Mouse (Mus musculus) liver, embryonic 16.5 days (tissue): Measurements from ENCODE around the gene C2cd5. TPM values are rescaled to one million over a fixed set of nuclear protein-coding genes. Genes with fewer than 3 reads are reported as not detected.

Experiments used
- ATAC-seq: fragments of 200-750 bp; cut with Nextera tagmentation; 2 replicates; pipeline ENCODE4 v1.8.0; 2017; ENCODE audit warnings: low read depth, mild to moderate bottlenecking, moderate number of reproducible peaks, moderate library complexity
- H3K27ac ChIP-seq: fragments of 300-500 bp; sonication (generic); 2 replicates; pipeline ENCODE4 v1.5.1; 2014; ENCODE audit warnings: mild to moderate bottlenecking, low read length
- H3K27me3 ChIP-seq: fragments of 300-500 bp; sonication (generic); 2 replicates; pipeline ENCODE4 v1.6.1; 2014; ENCODE audit warnings: low read depth, low read length, mixed read lengths; ENCODE audit not compliant: control insufficient read depth, insufficient read depth
- H3K36me3 ChIP-seq: fragments of 300-500 bp; sonication (generic); 2 replicates; pipeline ENCODE4 v1.6.1; 2014; ENCODE audit warnings: mild to moderate bottlenecking; ENCODE audit not compliant: control insufficient read depth, insufficient read depth
- H3K4me1 ChIP-seq: fragments of 300-500 bp; sonication (generic); 2 replicates; pipeline ENCODE4 v1.6.1; 2014; ENCODE audit warnings: low read depth, low read length, mixed read lengths; ENCODE audit not compliant: control insufficient read depth
- H3K4me2 ChIP-seq: fragments of 300-500 bp; sonication (generic); 2 replicates; pipeline ENCODE4 v1.6.1; 2014; ENCODE audit warnings: low read depth, low read length, mixed read lengths
- H3K4me3 ChIP-seq: fragments of 300-500 bp; sonication (generic); 2 replicates; pipeline ENCODE4 v1.5.1; 2014; ENCODE audit warnings: low read depth, mild to moderate bottlenecking, low read length
- H3K9ac ChIP-seq: fragments of 300-500 bp; sonication (generic); 2 replicates; pipeline ENCODE4 v1.6.1; 2014; ENCODE audit warnings: low read depth, low read length
- H3K9me3 ChIP-seq: fragments of 300-500 bp; sonication (generic); replicated peaks from 2 replicates; pipeline ENCODE4 v1.6.1; 2016; ENCODE audit warnings: low read length; ENCODE audit not compliant: control insufficient read depth
- WGBS: fragments of 180-500 bp; shearing (Covaris S2); extraction: QIAGEN DNeasy Blood & Tissue Kit; methylation state at CpG from one replicate; pipeline ENCODE4 v1.1.7; 2014; ENCODE audit not compliant: insufficient replicate concordance; 5-methylcytosine and 5-hydroxymethylcytosine counted together
- polyA plus RNA-seq: library from polyadenylated mRNA; unstranded; fragments of >200 nt; fragmentation: Nextera tagmentation; extraction: Ambion mirVana; gene quantifications from 2 replicates; pipeline ENCODE4 v1.2.1, GENCODE M21; 2015

Gene C2cd5
- polyA plus RNA-seq, 1 experiment from 2014 or later = 18.5 TPM

DNA sequence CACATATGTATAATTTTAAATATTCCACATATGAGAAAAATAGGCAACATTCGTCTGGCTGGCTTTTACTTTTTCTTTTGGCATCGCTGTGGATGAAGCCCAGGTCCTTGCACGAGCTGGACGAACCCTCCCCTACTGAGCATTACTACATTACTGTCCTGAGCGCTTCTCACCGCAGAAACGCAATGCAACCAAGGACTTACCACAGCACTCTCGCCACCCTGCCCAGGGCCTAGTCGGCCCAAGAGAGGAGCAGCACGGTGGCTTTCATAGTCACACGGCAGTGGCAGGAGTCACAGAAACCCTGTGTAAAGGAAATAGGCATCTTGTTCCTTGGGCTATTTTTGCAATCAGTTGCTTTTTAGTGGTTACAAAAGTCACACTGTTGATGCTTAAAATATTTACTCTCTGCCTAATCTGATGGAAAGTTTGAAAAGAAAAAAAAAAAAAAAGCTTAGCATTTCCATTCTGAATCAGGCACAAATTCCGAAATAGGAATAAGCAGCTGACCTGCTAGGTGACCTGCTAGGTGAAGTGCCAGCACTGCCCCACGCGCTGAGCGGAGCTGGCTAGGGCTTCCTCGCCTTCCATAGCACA, 9.8 kb upstream of the C2cd5 start:
- peaks cover 2% of the 10 kb centered on the region for H3K4me1 ChIP-seq
- no peak overlapping the region for H3K27ac ChIP-seq
- H3K27me3 ChIP-seq = no peaks in the 10 kb centered on the region
- no peaks in the 10 kb centered on the region for H3K9me3 ChIP-seq
- H3K4me2 ChIP-seq = no peak overlapping the region
- H3K36me3 ChIP-seq = no peaks in the 10 kb centered on the region
- no peak overlapping the region for H3K9ac ChIP-seq
- 60% methylated on average over 16 of the region's 16 CpGs for WGBS
- ATAC-seq = no peak
- H3K4me3 ChIP-seq = no peak overlapping the region

DNA sequence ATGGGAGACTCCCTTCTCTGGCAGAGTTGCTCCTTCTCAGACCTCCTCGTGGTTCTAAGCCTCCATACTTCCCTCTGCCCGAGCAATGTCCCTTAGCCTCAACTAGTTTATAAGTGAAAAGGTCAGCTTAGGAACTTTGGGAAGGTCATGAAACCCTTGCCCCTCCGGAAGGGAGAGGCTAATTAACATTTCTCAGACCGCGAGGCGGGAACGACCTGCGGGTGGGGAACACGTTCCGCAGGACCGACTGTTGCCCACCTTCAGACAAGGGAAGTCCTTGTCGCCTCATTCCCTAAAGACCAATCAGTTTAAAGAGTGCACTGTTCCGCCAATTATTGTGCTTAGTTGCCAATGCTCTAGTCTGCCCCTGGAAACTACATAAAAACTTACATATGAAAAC, 8.1 kb upstream of the C2cd5 start:
- Histone ChIP-seq H3K4me2 (no peak overlapping the region), H3K9me3 (peaks cover 2% of the 10 kb centered on the region; the same call in 1 of the 2 replicates), H3K36me3 (no peaks in the 10 kb centered on the region), H3K9ac (no peak overlapping the region), H3K27me3 (no peaks in the 10 kb centered on the region), H3K4me1 (no peaks in the 10 kb centered on the region), H3K27ac (no peak overlapping the region), H3K4me3 (no peak overlapping the region)
- WGBS = 70% methylated on average over 13 of the region's 13 CpGs
- no peak for ATAC-seq

- H3K4me1 ChIP-seq = no peaks in the 10 kb centered on the region
These were observed 7.7 kb upstream of the C2cd5 start for GRCm38 (mm10) chr6:143107611-143108010.

GRCm38 (mm10) chr6:143105766-143106165, 5.8 kb upstream of the C2cd5 start:
- Histone ChIP-seq H3K36me3 (no peaks in the 10 kb centered on the region), H3K4me2 (no peak overlapping the region), H3K27ac (no peak overlapping the region), H3K9ac (no peak overlapping the region), H3K27me3 (no peaks in the 10 kb centered on the region), H3K4me3 (no peak overlapping the region), H3K9me3 (peaks cover 2% of the 10 kb centered on the region; the same call in 1 of the 2 replicates), H3K4me1 (no peaks in the 10 kb centered on the region; the same call in 1 of the 2 replicates)
- ATAC-seq = no peak
- WGBS = 37% methylated on average over 3 of the region's 3 CpGs

More at GRCm38 (mm10) chr6:143107611-143108010, 7.7 kb upstream of the C2cd5 start:
- Histone ChIP-seq H3K9me3 (peaks cover 2% of the 10 kb centered on the region; the same call in 1 of the 2 replicates), H3K36me3 (no peaks in the 10 kb centered on the region), H3K4me3 (no peak overlapping the region), H3K27me3 (no peaks in the 10 kb centered on the region), H3K27ac (no peak overlapping the region), H3K4me2 (no peak overlapping the region), H3K9ac (no peak overlapping the region)
- ATAC-seq = no peak
- WGBS = 70% methylated on average over 4 of the region's 4 CpGs

DNA sequence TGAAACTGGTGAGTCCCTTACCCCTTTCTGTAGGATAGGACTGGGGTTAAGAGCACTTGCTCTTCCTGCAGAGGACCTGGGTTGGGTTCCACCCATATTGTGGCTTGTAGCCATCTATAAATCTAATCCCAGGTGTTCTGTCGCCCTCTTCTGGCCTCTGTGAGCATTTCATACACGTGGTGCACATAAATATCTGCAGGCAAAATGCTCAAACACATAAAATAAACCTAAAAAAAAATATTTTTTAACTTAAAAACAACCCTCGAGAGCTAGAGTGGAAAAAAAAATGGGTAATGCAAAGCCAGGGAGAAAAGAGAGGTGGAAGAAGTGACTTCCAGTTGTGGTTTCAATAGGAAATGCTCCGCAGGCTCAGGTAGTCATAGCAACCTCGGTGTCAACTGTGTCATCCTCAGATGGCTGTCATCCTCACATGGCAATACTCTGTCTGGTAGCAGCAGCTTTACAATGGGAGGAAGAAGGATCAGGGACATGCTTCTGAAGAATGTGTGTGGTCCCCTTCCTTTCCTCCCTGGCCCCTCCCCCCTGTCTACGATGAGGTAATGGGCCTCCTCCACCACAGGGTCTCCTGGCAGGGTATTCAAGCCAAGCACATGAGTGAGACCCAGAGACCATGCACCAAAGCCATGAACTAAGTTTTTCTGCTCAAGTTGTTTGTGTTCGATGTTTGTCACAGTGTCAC, 4.2 kb upstream of the C2cd5 start:
- no peak overlapping the region for H3K27ac ChIP-seq
- no peak for ATAC-seq
- H3K27me3 ChIP-seq = no peaks in the 10 kb centered on the region
- no peak overlapping the region for H3K4me3 ChIP-seq
- peaks cover 2% of the 10 kb centered on the region; the same call in 1 of the 2 replicates for H3K9me3 ChIP-seq
- no peak overlapping the region for H3K4me2 ChIP-seq
- no peaks in the 10 kb centered on the region for H3K36me3 ChIP-seq
- H3K4me1 ChIP-seq = peaks cover 3% of the 10 kb centered on the region; the same call in 1 of the 2 replicates
- H3K9ac ChIP-seq = no peak overlapping the region
- WGBS = 51% methylated on average over 7 of the region's 7 CpGs

GRCm38 (mm10) chr6:143100478-143101115, 656 bp upstream of the C2cd5 start:
- peak overlapping the region; percentile 88 for H3K27ac ChIP-seq

GRCm38 (mm10) chr6:143099281-143099680, 660 bp downstream of the C2cd5 start:
- Histone ChIP-seq H3K27ac (peak overlapping the region; percentile 88), H3K4me2 (peak overlapping the region; percentile 81), H3K27me3 (no peaks in the 10 kb centered on the region), H3K9me3 (peaks cover 2% of the 10 kb centered on the region; the same call in 1 of the 2 replicates), H3K4me3 (peak overlapping the region; percentile 81), H3K9ac (peak overlapping the region; percentile 88), H3K36me3 (no peaks in the 10 kb centered on the region; the same call in 1 of the 2 replicates), H3K4me1 (peaks cover 17% of the 10 kb centered on the region)
- peak; percentile 38 for ATAC-seq
- WGBS = under 1% methylated on average over 32 of the region's 32 CpGs

More at GRCm38 (mm10) chr6:143100478-143101115, 656 bp upstream of the C2cd5 start:
- WGBS = 47% methylated on average over 8 of the region's 8 CpGs
- Histone ChIP-seq H3K9me3 (peaks cover 2% of the 10 kb centered on the region; the same call in 1 of the 2 replicates), H3K36me3 (no peaks in the 10 kb centered on the region; the same call in 1 of the 2 replicates), H3K27me3 (no peaks in the 10 kb centered on the region), H3K4me3 (peak overlapping the region; percentile 81), H3K9ac (peak overlapping the region; percentile 88), H3K4me2 (peak overlapping the region; percentile 85), H3K4me1 (peaks cover 11% of the 10 kb centered on the region)
- no peak for ATAC-seq

GRCm38 (mm10) chr6:143095126-143095525, 4.8 kb downstream of the C2cd5 start:
- Histone ChIP-seq H3K4me1 (peaks cover 15% of the 10 kb centered on the region), H3K9me3 (no peaks in the 10 kb centered on the region), H3K4me2 (no peak overlapping the region), H3K27ac (no peak overlapping the region), H3K4me3 (no peak overlapping the region), H3K9ac (no peak overlapping the region), H3K36me3 (peaks cover 2% of the 10 kb centered on the region; the same call in 1 of the 2 replicates), H3K27me3 (no peaks in the 10 kb centered on the region)
- WGBS = 67% methylated on average over 11 of the region's 11 CpGs
- ATAC-seq = no peak
